Comparison of ENCODE assay signal across 8 mouse cellular contexts in the genomic region with DNA sequence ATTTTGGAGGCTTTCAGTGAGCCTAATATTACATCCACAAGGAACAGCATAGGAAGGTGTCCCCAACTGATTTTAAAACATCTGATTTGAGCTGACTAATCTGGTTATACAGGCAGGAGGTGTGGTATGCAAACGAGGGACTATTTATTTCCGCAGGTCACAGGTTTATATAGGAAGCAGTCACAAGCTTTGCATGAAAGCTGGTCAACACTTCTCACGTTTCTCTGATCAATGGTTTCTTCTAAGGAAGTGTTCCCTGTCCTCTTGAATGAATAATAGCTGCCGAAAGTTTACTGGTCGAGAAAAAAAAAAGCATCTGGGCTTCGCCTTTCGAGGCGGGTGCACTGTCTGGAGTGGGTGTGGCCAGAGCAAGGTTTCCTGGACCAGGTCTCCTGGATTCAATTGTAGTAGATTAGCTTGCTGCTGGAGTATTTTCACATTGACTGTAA. TPM values are rescaled to one million over a fixed set of nuclear protein-coding genes. Genes with fewer than 3 reads are reported as not detected.
A peak's percentile ranks its signal among the peaks of the same experiment; 100 is the strongest.
DNase-seq lines count a peak whose midpoint lies in the region; ATAC-seq and TF ChIP-seq lines count a peak whose summit lies in the region.

No protein-coding gene starts in this region.

- no peaks in the 10 kb centered on the region for H3K9me3 ChIP-seq in heart, embryonic 14.5 days (ENCODE audit: control insufficient read depth, low read length)

- H3K27ac ChIP-seq in heart, adult 2 months: peak overlapping the region; percentile 57; the same call in 1 of the 2 replicates
- H3K27ac ChIP-seq in heart, embryonic 14.5 days (replicated peaks in 1 of 2; ENCODE audit: control insufficient read depth in 1 of 2, insufficient read depth in 1 of 2, low read depth in 2 of 2, low read length in 2 of 2): peak overlapping the region; percentile 39 to 74; a peak in 2 of 4 replicates
- H3K27ac ChIP-seq in macrophage: no peak overlapping the region

- TF ChIP-seq EP300 in heart, adult 2 months (IDR thresholded peaks at IDR 0.05; ENCODE audit: insufficient read depth, low read depth, low read length): no peak

- H3K4me1 ChIP-seq in heart, adult 2 months (ENCODE audit: control insufficient read depth, insufficient read depth, low read length): peaks cover 3% of the 10 kb centered on the region
- peaks cover 6 to 14% of the 10 kb centered on the region in 2 experiments for H3K4me1 ChIP-seq in heart, embryonic 14.5 days (ENCODE audit: control insufficient read depth in 2 of 2, insufficient read depth in 2 of 2, low read length in 2 of 2)

- TF ChIP-seq CTCF in heart, adult 2 months (IDR thresholded peaks at IDR 0.05): no peak

- H3K4me3 ChIP-seq in heart, adult 2 months: peak overlapping the region; percentile 74
- H3K4me3 ChIP-seq in heart, embryonic 14.5 days (ENCODE audit: control insufficient read depth in 1 of 2, insufficient read depth in 1 of 2, low read depth in 1 of 2, low read length in 2 of 2): peak overlapping the region; percentile 25 to 93
- H3K4me3 ChIP-seq in macrophage (ENCODE audit: inconsistent target): peak overlapping the region; percentile 51

- no peak for TF ChIP-seq POLR2A in heart, adult 2 months (IDR thresholded peaks at IDR 0.05; ENCODE audit: insufficient read depth, low read depth, low read length)

- ATAC-seq in common myeloid progenitor, adult 5-6 weeks (replicated peaks; ENCODE audit: low read depth, poor library complexity, severe bottlenecking): 0 out of 2 replicates have a peak, but pooled peaks have one; percentile 27
- no peak for ATAC-seq in heart, embryonic 14.5 days (ENCODE audit: insufficient number of reproducible peaks, insufficient read depth, low FRiP score, low read depth)

- H3K79me2 ChIP-seq in heart, adult 2 months (replicated peaks; ENCODE audit: control insufficient read depth, insufficient read depth, low read length): peaks cover 4% of the 10 kb centered on the region
- peaks cover 36% of the 10 kb centered on the region for H3K79me2 ChIP-seq in macrophage (ENCODE audit: inconsistent target)

- no peak overlapping the region for H3K9ac ChIP-seq in heart, adult 2 months (ENCODE audit: low read depth, low read length)
- peak overlapping the region; percentile 91 for H3K9ac ChIP-seq in heart, embryonic 14.5 days (ENCODE audit: low read length)

- 8% methylated on average over 8 of the region's 8 CpGs for WGBS in heart, adult 2 months
- 11% methylated on average over 8 of the region's 8 CpGs for WGBS in heart, embryonic 14.5 days
- under 1% methylated on average over 8 of the region's 8 CpGs for WGBS in macrophage (ENCODE audit: missing documents)

- intact Hi-C loops in heart, adult 2 months (cut with DNase I): no loop called here
- intact Hi-C loops in heart, postnatal 14 days (cut with DNase I): no loop called here

- no peaks in the 10 kb centered on the region for H3K27me3 ChIP-seq in heart, adult 2 months (ENCODE audit: control insufficient read depth, insufficient read depth, low read length)
- no peaks in the 10 kb centered on the region for H3K27me3 ChIP-seq in heart, embryonic 14.5 days (ENCODE audit: control insufficient read depth, insufficient read depth, low read length)

- H3K4me2 ChIP-seq in heart, embryonic 14.5 days (ENCODE audit: low read length): peak overlapping the region; percentile 81

- peak in 1 of 2 experiments; percentile 40 for DNase-seq in heart, adult 2 months
- no peak for DNase-seq in heart, postnatal 14 days
- DNase-seq in kidney, postnatal 10 days: peak; percentile 45
- DNase-seq in frontal cortex, postnatal 36 days (ENCODE audit: low spot score in 2 of 2): no peak
- DNase-seq in urinary bladder, postnatal 36 days (ENCODE audit: low spot score in 2 of 2): no peak

- no peaks in the 10 kb centered on the region for H3K36me3 ChIP-seq in heart, adult 2 months (ENCODE audit: control insufficient read depth, insufficient read depth, low read length)
- peaks cover 19% of the 10 kb centered on the region for H3K36me3 ChIP-seq in heart, embryonic 14.5 days (ENCODE audit: control insufficient read depth, insufficient read depth, low read length)
- 0 out of 2 replicates have a peak, but pooled peaks cover under 1% of the 10 kb centered on the region for H3K36me3 ChIP-seq in macrophage (ENCODE audit: inconsistent target)

RNA-seq across cellular contexts. Expression of a gene that starts 1.0 kb away (rescaled TPM):
- total RNA-seq in heart, adult 2 months (2021): 1 to 10 TPM; 8.4 to 9.2 TPM
- 7.5 and 9.9 TPM in 2 replicates for polyA plus RNA-seq in heart, adult 2 months (2012; rRNA removed)
- 10 to 100 TPM; 16.2 to 16.3 TPM for total RNA-seq in heart, postnatal 14 days (2021)
- total RNA-seq in common myeloid progenitor, adult 5-6 weeks (2017): 2.6 and 3.1 TPM in 2 replicates
- 5.6 and 6.3 TPM in 2 replicates for polyA plus RNA-seq in heart, embryonic 14.5 days (2014; fragmentation: Nextera tagmentation; extraction: Ambion mirVana)
- total RNA-seq in macrophage (2018; cell fraction: chromatin; rRNA removed): 10 to 100 TPM; 10.2 to 52.0 (median 31.0) TPM
- 10 to 100 TPM in 7 of 26 experiments, 1 to 10 TPM in 19; 5.3 to 12.7 (median 8.8) TPM for total RNA-seq in macrophage (2018; cell fraction: cytosol; rRNA removed)
- total RNA-seq in macrophage (2018; cell fraction: nucleus; rRNA removed): 10 to 100 TPM in 25 of 26 experiments, 1 to 10 TPM in 1; 9.0 to 32.6 (median 18.8) TPM
- polyA plus RNA-seq in macrophage (2018): 5.1 to 12.6 TPM (median 7.7 TPM) in 3 replicates
